Mouse (Mus musculus) hindbrain, embryonic 14.5 days (tissue): Measurements from ENCODE around the gene Blvra. TPM values are rescaled to one million over a fixed set of nuclear protein-coding genes. Genes with fewer than 3 reads are reported as not detected.

Experiments used
- ATAC-seq: fragments of 200-750 bp; cut with Nextera tagmentation; 2 replicates; pipeline ENCODE4 v1.8.0; 2017; ENCODE audit warnings: moderate number of reproducible peaks, mild to moderate bottlenecking, moderate TSS enrichment, moderate library complexity; ENCODE audit not compliant: low FRiP score
- DNase-seq: peaks from one replicate; pipeline ENCODE4 v3.0.0-alpha.2; 2015; ENCODE audit warnings: low spot score
- H3K27ac ChIP-seq: fragments of 300-500 bp; sonication (generic); 2 replicates; pipeline ENCODE4 v1.5.1; 2014; ENCODE audit warnings: mild to moderate bottlenecking, moderate library complexity
- H3K27me3 ChIP-seq: fragments of 300-500 bp; sonication (generic); 2 replicates; pipeline ENCODE4 v1.6.1; 2014; ENCODE audit warnings: mild to moderate bottlenecking, low read length, mixed read lengths; ENCODE audit not compliant: control insufficient read depth, insufficient read depth
- H3K36me3 ChIP-seq: fragments of 300-500 bp; sonication (generic); replicated peaks from 2 replicates; pipeline ENCODE4 v1.6.1; 2014; ENCODE audit not compliant: control insufficient read depth, insufficient read depth
- H3K4me1 ChIP-seq: fragments of 300-500 bp; sonication (generic); replicated peaks from 2 replicates; pipeline ENCODE4 v1.6.1; 2014; ENCODE audit warnings: antibody characterized with exemption, low read length, mixed read lengths; ENCODE audit not compliant: control insufficient read depth, insufficient read depth
- H3K4me2 ChIP-seq: fragments of 300-500 bp; sonication (generic); replicated peaks from 2 replicates; pipeline ENCODE4 v1.6.1; 2014; ENCODE audit warnings: mild to moderate bottlenecking, moderate library complexity
- H3K4me3 ChIP-seq: fragments of 300-500 bp; sonication (generic); replicated peaks from 2 replicates; pipeline ENCODE4 v1.5.1; 2014; ENCODE audit warnings: mild to moderate bottlenecking, low read length
- H3K9ac ChIP-seq: fragments of 300-500 bp; sonication (generic); 2 replicates; pipeline ENCODE4 v1.6.1; 2014
- H3K9me3 ChIP-seq: fragments of 300-500 bp; sonication (generic); 2 replicates; pipeline ENCODE4 v1.6.1; 2016; ENCODE audit warnings: low read length; ENCODE audit not compliant: control insufficient read depth
- WGBS: fragments of 180-500 bp; shearing (Covaris S2); extraction: QIAGEN DNeasy Blood & Tissue Kit; methylation state at CpG from one replicate; pipeline ENCODE4 v1.1.7; 2014; 5-methylcytosine and 5-hydroxymethylcytosine counted together
- microRNA-seq: library from miRNA; unstranded; fragments of <30 nt; microRNA quantifications from one replicate; pipeline ENCODE4, GENCODE M21; 2016
- polyA plus RNA-seq: library from polyadenylated mRNA; unstranded; fragments of >200 nt; fragmentation: Nextera tagmentation; extraction: Ambion mirVana; gene quantifications from 2 replicates; pipeline ENCODE4 v1.2.1, GENCODE M21; 2014

The Blvra gene
- polyA plus RNA-seq, 1 experiment from 2014 or later, result 32.9 TPM

GRCm38 (mm10) chr2:127142031-127142430, 71.6 kb downstream of the Blvra start:
- no peaks in the 10 kb centered on the region for H3K9me3 ChIP-seq
- DNase-seq (no peak), ATAC-seq (no peak)
- H3K9ac ChIP-seq, result no peak overlapping the region
- H3K36me3 ChIP-seq, result no peaks in the 10 kb centered on the region
- H3K4me3 ChIP-seq, result no peak overlapping the region
- H3K4me1 ChIP-seq, result peaks cover 16% of the 10 kb centered on the region
- no peaks in the 10 kb centered on the region for H3K27me3 ChIP-seq
- H3K4me2 ChIP-seq, result peak overlapping the region; percentile 96
- no peak overlapping the region for H3K27ac ChIP-seq
- WGBS, result 87% methylated on average over 10 of the region's 10 CpGs

GRCm38 (mm10) chr2:127142577-127143157, 72.2 kb downstream of the Blvra start:
- WGBS, result 14% methylated on average over 6 of the region's 6 CpGs
- no peaks in the 10 kb centered on the region for H3K27me3 ChIP-seq
- H3K4me3 ChIP-seq, result peak overlapping the region; percentile 58
- 0 out of 2 replicates have a peak, but pooled peaks have one; percentile 12 for ATAC-seq
- H3K9me3 ChIP-seq, result no peaks in the 10 kb centered on the region
- H3K4me2 ChIP-seq, result peak overlapping the region; percentile 96
- peaks cover 16% of the 10 kb centered on the region for H3K4me1 ChIP-seq
- no peak overlapping the region for H3K27ac ChIP-seq
- H3K36me3 ChIP-seq, result no peaks in the 10 kb centered on the region
- DNase-seq, result no peak
- H3K9ac ChIP-seq, result peak overlapping the region; percentile 68

GRCm38 (mm10) chr2:127143158-127144063, 72.9 kb downstream of the Blvra start, which contains the start of gene Itpripl1:
Gene Itpripl1 (minus strand): TSS chr2:127143442.
- Histone ChIP-seq H3K4me2 (peak within 1 kb of the TSS; percentile 96), H3K4me3 (peak within 1 kb of the TSS; percentile 58), H3K4me1 (peaks cover 16% of the 10 kb centered on the region), H3K27me3 (no peaks in the 10 kb centered on the region), H3K27ac (no peak within 1 kb of the TSS), H3K36me3 (no peaks in the 10 kb centered on the region), H3K9me3 (no peaks in the 10 kb centered on the region), H3K9ac (peak within 1 kb of the TSS; percentile 68)
- DNase-seq (peak; percentile 40), ATAC-seq (peak; percentile 83)
- WGBS, result 4% methylated on average over 31 of the region's 31 CpGs

- no peak for ATAC-seq
- no peak for DNase-seq
These were observed 75.2 kb downstream of the Blvra start for GRCm38 (mm10) chr2:127145699-127146098.

More at GRCm38 (mm10) chr2:127145699-127146098, 75.2 kb downstream of the Blvra start:
- no peak overlapping the region for H3K4me2 ChIP-seq
- H3K9me3 ChIP-seq, result no peaks in the 10 kb centered on the region
- no peak overlapping the region for H3K4me3 ChIP-seq
- no peak overlapping the region for H3K9ac ChIP-seq
- no peaks in the 10 kb centered on the region for H3K36me3 ChIP-seq
- 94% methylated on average over 3 of the region's 3 CpGs for WGBS
- H3K27me3 ChIP-seq, result no peaks in the 10 kb centered on the region
- H3K27ac ChIP-seq, result no peak overlapping the region
- H3K4me1 ChIP-seq, result peaks cover 16% of the 10 kb centered on the region

Small RNA genes within 50 kb of the gene (microRNA-seq; reads per million reads assigned to microRNA genes)
- not detected for gene Gm24081

Other genes starting within 250 kb of the Blvra start
- gene Trpm7, start 194.4 kb upstream of the Blvra start, polyA plus RNA-seq, result 30.8 and 34.3 TPM in 2 replicates
- gene Sppl2a, start 137.4 kb upstream of the Blvra start, polyA plus RNA-seq, result 37.8 and 40.2 TPM in 2 replicates
- 10.2 and 11.4 TPM in 2 replicates for gene Ap4e1, start 61.9 kb upstream of the Blvra start, polyA plus RNA-seq
- gene Ncaph, start 63.3 kb downstream of the Blvra start, polyA plus RNA-seq, result 17.8 and 20.0 TPM in 2 replicates
- gene Itpripl1, start 72.8 kb downstream of the Blvra start, polyA plus RNA-seq, result 9.7 and 12.4 TPM in 2 replicates
- 1.2 TPM in 2 replicates for gene 1810024B03Rik, start 137.6 kb downstream of the Blvra start, polyA plus RNA-seq
- gene Snrnp200, start 137.7 kb downstream of the Blvra start, polyA plus RNA-seq, result 59.6 and 60.2 TPM in 2 replicates
- gene Ciao1, start 177.2 kb downstream of the Blvra start, polyA plus RNA-seq, result 54.6 and 58.5 TPM in 2 replicates
- 43.0 and 47.3 TPM in 2 replicates for gene Tmem127, start 177.2 kb downstream of the Blvra start, polyA plus RNA-seq
- 110 and 122 TPM in 2 replicates for gene Stard7, start 199.6 kb downstream of the Blvra start, polyA plus RNA-seq